Mouse (Mus musculus) forebrain, embryonic 14.5 days (tissue): ENCODE data around the gene Sf3a2. TPM values are rescaled to one million over a fixed set of nuclear protein-coding genes. Genes with fewer than 3 reads are reported as not detected.
A peak's percentile ranks its signal among the peaks of the same experiment; 100 is the strongest.

Experiments
- ATAC-seq: fragments of 200-750 bp; cut with Nextera tagmentation; 2 replicates; pipeline ENCODE4 v1.8.0; 2017; ENCODE audit warnings: mild to moderate bottlenecking, moderate library complexity
- DNase-seq: peaks from one replicate; pipeline ENCODE4 v3.0.0-alpha.2; 2015; ENCODE audit warnings: low spot score
- H3K27ac ChIP-seq: fragments of 300-500 bp; sonication (generic); 2 replicates; pipeline ENCODE4 v1.5.1; 2014; ENCODE audit warnings: low read depth, mild to moderate bottlenecking, control low read depth, low read length, moderate library complexity
- H3K27me3 ChIP-seq: fragments of 300-500 bp; sonication (generic); replicated peaks from 2 replicates; pipeline ENCODE4 v1.6.1; 2014; ENCODE audit warnings: low read length, control low read depth, mixed read lengths; ENCODE audit not compliant: control insufficient read depth, insufficient read depth
- H3K36me3 ChIP-seq: fragments of 300-500 bp; sonication (generic); 2 replicates; pipeline ENCODE4 v1.6.1; 2014; ENCODE audit warnings: low read length, control low read depth; ENCODE audit not compliant: control insufficient read depth, insufficient read depth
- H3K4me1 ChIP-seq: fragments of 300-500 bp; sonication (generic); 2 replicates; pipeline ENCODE4 v1.6.1; 2014; ENCODE audit warnings: antibody characterized with exemption, low read length, control low read depth; ENCODE audit not compliant: control insufficient read depth, insufficient read depth
- H3K4me2 ChIP-seq: fragments of 300-500 bp; sonication (generic); 2 replicates; pipeline ENCODE4 v1.6.1; 2014; ENCODE audit warnings: mild to moderate bottlenecking, control low read depth, low read length
- H3K4me3 ChIP-seq: fragments of 300-500 bp; sonication (generic); 2 replicates; pipeline ENCODE4 v1.5.1; 2014; ENCODE audit warnings: low read depth, low read length, control low read depth
- H3K9ac ChIP-seq: fragments of 300-500 bp; sonication (generic); 2 replicates; pipeline ENCODE4 v1.6.1; 2014; ENCODE audit warnings: mild to moderate bottlenecking, low read length, control low read depth, moderate library complexity
- H3K9me3 ChIP-seq: fragments of 300-500 bp; sonication (generic); replicated peaks from 2 replicates; pipeline ENCODE4 v1.6.1; 2016; ENCODE audit warnings: low read length, control low read depth, mixed read lengths; ENCODE audit not compliant: control insufficient read depth
- WGBS: fragments of 180-500 bp; shearing (Covaris S2); extraction: QIAGEN DNeasy Blood & Tissue Kit; methylation state at CpG from one replicate; pipeline ENCODE4 v1.1.7; 2014; 5-methylcytosine and 5-hydroxymethylcytosine counted together
- polyA plus RNA-seq: library from polyadenylated mRNA; unstranded; fragments of >200 nt; fragmentation: Nextera tagmentation; extraction: Ambion mirVana; gene quantifications from 2 replicates; pipeline ENCODE4 v1.2.1, GENCODE M21; 2014

The Sf3a2 gene
- polyA plus RNA-seq, 1 experiment from 2014 or later = 66.6 TPM

DNA sequence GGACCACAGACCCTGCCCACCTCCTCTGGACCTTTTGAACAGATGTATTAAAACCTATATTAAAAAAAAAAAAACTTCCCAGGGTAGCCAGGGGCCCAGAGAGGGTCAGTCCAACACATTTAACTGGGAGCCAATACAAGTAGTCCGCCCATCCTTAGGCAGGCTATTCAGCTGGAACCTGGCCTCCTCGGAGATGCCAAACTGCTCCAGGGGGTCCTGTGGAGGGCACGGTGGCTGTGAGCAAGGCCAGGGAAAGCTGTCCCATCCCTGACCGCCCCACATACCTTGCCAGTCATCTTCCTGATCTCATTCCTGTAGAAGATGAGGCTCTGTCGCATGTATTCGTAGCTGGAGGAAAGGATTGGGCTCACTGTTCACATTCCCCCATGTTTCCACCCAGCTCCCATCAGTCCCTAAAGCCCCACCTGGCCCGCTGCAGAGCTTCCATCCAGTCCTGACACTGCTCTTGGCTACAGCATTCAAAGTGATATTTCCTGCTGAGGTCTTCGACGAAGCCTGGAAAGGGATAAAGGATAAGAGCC lies 1.6 kb upstream of the Sf3a2 start:
- WGBS = 87% methylated on average over 9 of the region's 9 CpGs
- Histone ChIP-seq H3K27ac (no peak overlapping the region), H3K4me1 (peaks cover 19% of the 10 kb centered on the region), H3K4me3 (peak overlapping the region; percentile 91; the same call in 1 of the 2 replicates), H3K36me3 (peaks cover 69% of the 10 kb centered on the region), H3K27me3 (no peaks in the 10 kb centered on the region), H3K9me3 (no peaks in the 10 kb centered on the region), H3K4me2 (peak overlapping the region; percentile 98), H3K9ac (peak overlapping the region; percentile 93; the same call in 1 of the 2 replicates)
- DNase-seq (no peak), ATAC-seq (no peak)

DNA sequence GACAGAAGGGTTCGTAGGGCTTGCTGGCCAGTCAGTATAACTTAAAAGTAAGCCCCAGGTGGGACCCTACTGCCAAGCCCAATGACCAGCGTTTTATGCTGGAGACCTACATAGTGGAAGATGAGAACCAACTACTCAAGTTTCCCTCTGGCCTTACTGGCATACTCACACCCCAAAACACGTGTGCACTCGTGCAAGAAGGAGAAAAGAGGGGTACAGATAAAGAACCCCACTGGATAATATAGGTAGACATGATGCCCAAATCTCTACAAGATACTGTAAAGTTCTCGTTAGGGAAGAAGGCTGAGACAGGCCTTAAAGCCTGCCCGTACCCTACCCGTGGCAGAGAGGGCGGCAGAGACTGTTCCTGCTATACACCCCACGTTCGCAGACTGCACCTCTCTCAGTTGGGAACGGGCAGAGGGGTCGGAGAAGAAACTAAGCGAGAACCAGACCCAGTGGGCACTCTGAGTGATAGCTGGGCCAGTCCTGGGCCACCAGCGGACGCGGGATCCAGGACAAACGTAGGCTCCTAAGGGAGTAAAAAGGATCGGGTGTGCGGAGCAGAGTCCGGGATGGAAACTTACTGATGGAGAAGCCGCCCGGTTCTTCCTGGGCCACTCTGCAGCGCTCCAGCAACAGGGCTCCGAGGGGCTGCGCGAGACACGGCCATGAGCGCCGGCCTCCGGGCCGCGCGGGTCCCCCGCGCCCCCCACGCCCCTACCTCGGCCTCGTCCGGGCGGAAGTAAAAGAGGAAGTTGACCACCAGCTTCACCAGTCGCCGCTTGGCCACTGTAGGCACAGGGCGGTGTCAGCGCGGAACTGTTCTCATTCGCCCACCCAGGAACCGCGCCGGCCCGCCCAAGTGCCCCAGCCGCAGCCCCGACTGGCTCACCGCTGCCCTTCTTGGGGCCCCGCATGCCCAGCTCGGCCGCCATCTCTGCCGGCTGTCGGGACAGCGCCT lies 530 bp upstream of the Sf3a2 start:
- no peak for DNase-seq

DNA sequence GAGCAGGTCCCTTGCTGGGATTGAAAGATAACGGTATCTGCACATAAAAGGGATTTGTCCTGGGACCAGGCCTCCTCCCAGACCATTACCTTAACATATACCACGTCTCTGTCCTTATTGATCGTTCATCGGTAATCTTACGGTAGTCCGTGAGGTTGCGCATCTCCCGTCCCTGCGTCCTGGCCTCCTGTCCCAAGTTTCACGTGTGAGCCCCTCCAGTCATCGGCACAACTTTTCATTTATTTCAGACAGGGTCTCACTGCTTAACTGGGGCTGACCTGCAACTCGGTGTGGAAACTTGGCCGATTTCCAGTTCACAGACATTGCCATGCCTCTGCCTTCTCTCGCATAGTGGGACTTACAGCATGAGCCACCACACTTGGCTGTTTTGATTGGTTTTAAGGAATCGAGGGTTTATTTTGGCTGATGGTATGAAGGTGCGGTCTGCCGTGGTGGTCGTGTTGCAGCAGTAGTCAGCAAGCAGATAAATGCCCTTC lies 1.1 kb downstream of the Sf3a2 start:
- Histone ChIP-seq H3K27me3 (no peaks in the 10 kb centered on the region), H3K9ac (peak overlapping the region; percentile 93), H3K4me3 (peak overlapping the region; percentile 91), H3K27ac (peak overlapping the region; percentile 94), H3K9me3 (no peaks in the 10 kb centered on the region), H3K4me2 (peak overlapping the region; percentile 98), H3K4me1 (peaks cover 19% of the 10 kb centered on the region), H3K36me3 (peaks cover 69% of the 10 kb centered on the region)
- ATAC-seq (no peak), DNase-seq (peak; percentile 27)
- WGBS = 2% methylated on average over 18 of the region's 18 CpGs

More for the DNA sequence above, 530 bp upstream of the Sf3a2 start:
- Histone ChIP-seq H3K4me1 (peaks cover 19% of the 10 kb centered on the region), H3K36me3 (peaks cover 69% of the 10 kb centered on the region), H3K27me3 (no peaks in the 10 kb centered on the region), H3K9ac (peak overlapping the region; percentile 93), H3K27ac (peak overlapping the region; percentile 94), H3K4me2 (peak overlapping the region; percentile 98), H3K9me3 (no peaks in the 10 kb centered on the region), H3K4me3 (peak overlapping the region; percentile 91)
- 2% methylated on average over 53 of the region's 59 CpGs for WGBS
- ATAC-seq = peak; percentile 73

- no peak overlapping the region for H3K4me3 ChIP-seq
Observed at GRCm38 (mm10) chr10:80802204-80802912, 4.4 kb downstream of the Sf3a2 start.

GRCm38 (mm10) chr10:80802996-80803395 lies 5.0 kb downstream of the Sf3a2 start:
- DNase-seq (no peak), ATAC-seq (no peak)
- Histone ChIP-seq H3K36me3 (peaks cover 55% of the 10 kb centered on the region), H3K4me1 (peaks cover 20% of the 10 kb centered on the region), H3K4me3 (no peak overlapping the region), H3K9ac (no peak overlapping the region), H3K9me3 (no peaks in the 10 kb centered on the region), H3K27me3 (0 out of 2 replicates have a peak, but pooled peaks cover 1% of the 10 kb centered on the region), H3K27ac (no peak overlapping the region), H3K4me2 (no peak overlapping the region)
- 85% methylated on average over 3 of the region's 3 CpGs for WGBS

More at GRCm38 (mm10) chr10:80802204-80802912, 4.4 kb downstream of the Sf3a2 start:
- 86% methylated on average over 10 of the region's 10 CpGs for WGBS
- ATAC-seq = no peak
- no peak overlapping the region for H3K9ac ChIP-seq
- H3K27ac ChIP-seq = no peak overlapping the region
- H3K4me2 ChIP-seq = no peak overlapping the region
- no peaks in the 10 kb centered on the region for H3K9me3 ChIP-seq
- peaks cover 17% of the 10 kb centered on the region for H3K4me1 ChIP-seq
- H3K27me3 ChIP-seq = no peaks in the 10 kb centered on the region
- DNase-seq = no peak
- peaks cover 55% of the 10 kb centered on the region for H3K36me3 ChIP-seq

GRCm38 (mm10) chr10:80804340-80804739 lies 6.3 kb downstream of the Sf3a2 start:
- H3K4me1 ChIP-seq = peaks cover 18% of the 10 kb centered on the region
- 96% methylated on average over 2 of the region's 2 CpGs for WGBS

DNA sequence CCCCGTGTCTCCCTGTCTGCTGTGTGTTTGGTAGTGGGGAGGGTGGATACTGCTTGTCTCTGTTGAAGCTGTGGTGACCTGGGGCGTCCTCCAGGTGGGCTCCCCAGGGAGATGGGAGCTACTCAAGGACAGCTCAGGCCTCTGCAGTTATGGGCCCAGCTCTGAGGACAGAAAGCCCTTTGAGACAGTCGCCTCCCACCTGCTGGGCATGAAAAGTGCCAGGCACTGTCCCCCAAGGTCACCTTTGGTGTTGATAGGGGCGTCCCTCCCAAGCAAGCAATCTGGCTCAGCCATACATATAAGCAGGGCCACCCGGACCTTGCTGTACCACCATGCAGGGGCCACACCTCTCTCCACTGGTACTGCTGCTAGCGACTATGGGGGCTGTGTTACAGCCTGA lies 6.9 kb downstream of the Sf3a2 start, which contains the start of gene Amh:
Gene Amh (plus strand): TSS at position 328 of the 400 bp plus-strand sequence.
- Histone ChIP-seq H3K36me3 (peaks cover 55% of the 10 kb centered on the region), H3K9ac (no peak within 1 kb of the TSS), H3K4me2 (no peak within 1 kb of the TSS), H3K27me3 (peaks cover 12% of the 10 kb centered on the region), H3K9me3 (no peaks in the 10 kb centered on the region), H3K4me3 (no peak within 1 kb of the TSS), H3K27ac (no peak within 1 kb of the TSS), H3K4me1 (peaks cover 13% of the 10 kb centered on the region)
- DNase-seq (no peak), ATAC-seq (no peak)
- WGBS = 60% methylated on average over 6 of the region's 6 CpGs

More at GRCm38 (mm10) chr10:80804340-80804739, 6.3 kb downstream of the Sf3a2 start:
- Histone ChIP-seq H3K9ac (no peak overlapping the region), H3K4me2 (no peak overlapping the region), H3K36me3 (peaks cover 55% of the 10 kb centered on the region), H3K27ac (no peak overlapping the region), H3K27me3 (peaks cover 8% of the 10 kb centered on the region; the same call in 1 of the 2 replicates), H3K9me3 (no peaks in the 10 kb centered on the region), H3K4me3 (no peak overlapping the region)
- ATAC-seq (no peak), DNase-seq (no peak)

GRCm38 (mm10) chr10:80805322-80805721 lies 7.3 kb downstream of the Sf3a2 start:
- ATAC-seq (no peak), DNase-seq (no peak)
- H3K4me3 ChIP-seq = no peak overlapping the region
- no peaks in the 10 kb centered on the region for H3K9me3 ChIP-seq
- no peak overlapping the region for H3K9ac ChIP-seq
- H3K27ac ChIP-seq = no peak overlapping the region
- H3K4me1 ChIP-seq = peaks cover 13% of the 10 kb centered on the region
- 74% methylated on average over 5 of the region's 5 CpGs for WGBS
- H3K36me3 ChIP-seq = peaks cover 51% of the 10 kb centered on the region
- H3K27me3 ChIP-seq = peaks cover 16% of the 10 kb centered on the region
- no peak overlapping the region for H3K4me2 ChIP-seq
